Mouse (Mus musculus): ENCODE measurements around the gene Shroom2. TPM values are rescaled to one million over a fixed set of nuclear protein-coding genes. Genes with fewer than 3 reads are reported as not detected.
A peak's percentile ranks its signal among the peaks of the same experiment; 100 is the strongest.

The Shroom2 gene
- total RNA-seq, 2 experiments from 2014 or later, result 0.06 to 0.77 TPM

- peak; percentile 90 for ATAC-seq (replicated peaks; ENCODE audit: poor library complexity, severe bottlenecking)
Observed at GRCm38 (mm10) chrX:152705397-152705796, 63.9 kb downstream of the Shroom2 start.

- ATAC-seq (replicated peaks; ENCODE audit: poor library complexity, severe bottlenecking), result no peak
Observed at GRCm38 (mm10) chrX:152703624-152704023, 65.6 kb downstream of the Shroom2 start.

- no peak for ATAC-seq (replicated peaks; ENCODE audit: poor library complexity, severe bottlenecking)
Observed at GRCm38 (mm10) chrX:152701679-152702078, 67.6 kb downstream of the Shroom2 start.

GRCm38 (mm10) chrX:152690788-152691291 is 78.4 kb downstream of the Shroom2 start:
- no peak for ATAC-seq (replicated peaks; ENCODE audit: poor library complexity, severe bottlenecking)

GRCm38 (mm10) chrX:152679190-152679814 is 90.0 kb downstream of the Shroom2 start:
- ATAC-seq (replicated peaks; ENCODE audit: poor library complexity, severe bottlenecking), result no peak

GRCm38 (mm10) chrX:152676357-152676756 is 92.9 kb downstream of the Shroom2 start:
- no peak; the same call in 1 of the 2 replicates for ATAC-seq (replicated peaks; ENCODE audit: poor library complexity, severe bottlenecking)

GRCm38 (mm10) chrX:152673431-152673830 is 95.8 kb downstream of the Shroom2 start:
- no peak for ATAC-seq (replicated peaks; ENCODE audit: poor library complexity, severe bottlenecking)

- ATAC-seq (replicated peaks; ENCODE audit: poor library complexity, severe bottlenecking), result peak; percentile 85
Observed at GRCm38 (mm10) chrX:152657363-152658036, 111.8 kb downstream of the Shroom2 start.

- ATAC-seq (replicated peaks; ENCODE audit: poor library complexity, severe bottlenecking), result no peak
Observed at GRCm38 (mm10) chrX:152656609-152656939, 112.7 kb downstream of the Shroom2 start.

- ATAC-seq (replicated peaks; ENCODE audit: poor library complexity, severe bottlenecking), result no peak
Observed at GRCm38 (mm10) chrX:152655796-152656608, 113.3 kb downstream of the Shroom2 start.

GRCm38 (mm10) chrX:152652676-152653075 is 116.6 kb downstream of the Shroom2 start:
- no peak for ATAC-seq (replicated peaks; ENCODE audit: poor library complexity, severe bottlenecking)

GRCm38 (mm10) chrX:152644827-152645226 is 124.4 kb downstream of the Shroom2 start:
- no peak for ATAC-seq (replicated peaks; ENCODE audit: poor library complexity, severe bottlenecking)

- no peak for ATAC-seq (replicated peaks; ENCODE audit: poor library complexity, severe bottlenecking)
Observed at GRCm38 (mm10) chrX:152643679-152644638, 125.3 kb downstream of the Shroom2 start.

- no peak for ATAC-seq (replicated peaks; ENCODE audit: poor library complexity, severe bottlenecking)
Observed at GRCm38 (mm10) chrX:152643201-152643600, 126.1 kb downstream of the Shroom2 start.

GRCm38 (mm10) chrX:152642627-152643026 is 126.6 kb downstream of the Shroom2 start:
- no peak for ATAC-seq (replicated peaks; ENCODE audit: poor library complexity, severe bottlenecking)

- no peak for ATAC-seq (replicated peaks; ENCODE audit: poor library complexity, severe bottlenecking)
Observed at GRCm38 (mm10) chrX:152635397-152635796, 133.9 kb downstream of the Shroom2 start.

GRCm38 (mm10) chrX:152621407-152621806 is 147.9 kb downstream of the Shroom2 start:
- no peak for ATAC-seq (replicated peaks; ENCODE audit: poor library complexity, severe bottlenecking)

- ATAC-seq (replicated peaks; ENCODE audit: poor library complexity, severe bottlenecking), result no peak
Observed at GRCm38 (mm10) chrX:152620917-152621316, 148.3 kb downstream of the Shroom2 start.

- peak; percentile 53 for ATAC-seq (replicated peaks; ENCODE audit: poor library complexity, severe bottlenecking)
Observed at GRCm38 (mm10) chrX:152618464-152618863, 150.8 kb downstream of the Shroom2 start.

GRCm38 (mm10) chrX:152563034-152563433 is 206.2 kb downstream of the Shroom2 start, which contains the start of gene Cldn34a:
Gene Cldn34a (plus strand): TSS chrX:152563334.
- ATAC-seq (replicated peaks; ENCODE audit: poor library complexity, severe bottlenecking), result no peak

Data from granulocyte monocyte progenitor cell, adult 5-6 weeks (primary cell).